Mouse (Mus musculus) stomach, postnatal 0 days (tissue): ENCODE data around the gene Mrtfa.

Source experiments
- CTCF ChIP-seq: IDR thresholded peaks from 2 replicates; pipeline ENCODE4 v1.5.1; 2016; ENCODE audit warnings: antibody characterized with exemption, low read depth, mild to moderate bottlenecking, moderate library complexity
- EP300 ChIP-seq: optimal IDR thresholded peaks from 2 replicates; pipeline ENCODE3; 2016; ENCODE audit warnings: antibody characterized with exemption

DNA sequence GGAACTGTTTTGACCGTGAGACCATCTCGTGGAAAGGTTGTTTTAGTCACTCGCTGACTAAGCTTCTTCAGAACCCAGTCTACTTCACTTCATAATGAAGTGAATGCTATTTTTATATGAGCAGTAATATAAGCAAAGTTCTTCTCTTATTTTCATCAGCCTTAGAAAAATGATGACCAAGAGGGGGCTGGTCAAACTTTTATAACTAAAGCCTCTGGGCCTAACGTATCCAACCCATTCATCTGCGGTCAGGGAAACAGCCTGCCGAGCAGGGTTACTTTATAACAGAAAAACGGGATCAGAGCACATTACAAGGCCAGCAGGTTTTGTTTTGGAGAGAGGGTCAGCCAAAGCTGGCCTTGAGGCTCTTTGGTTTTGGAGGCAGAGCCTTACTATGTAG is 31.3 kb downstream of the Mrtfa start:
- TF ChIP-seq CTCF (no peak), EP300 (no peak)
